Comparison of ENCODE assay signal across 9 mouse cellular contexts in the genomic region with DNA sequence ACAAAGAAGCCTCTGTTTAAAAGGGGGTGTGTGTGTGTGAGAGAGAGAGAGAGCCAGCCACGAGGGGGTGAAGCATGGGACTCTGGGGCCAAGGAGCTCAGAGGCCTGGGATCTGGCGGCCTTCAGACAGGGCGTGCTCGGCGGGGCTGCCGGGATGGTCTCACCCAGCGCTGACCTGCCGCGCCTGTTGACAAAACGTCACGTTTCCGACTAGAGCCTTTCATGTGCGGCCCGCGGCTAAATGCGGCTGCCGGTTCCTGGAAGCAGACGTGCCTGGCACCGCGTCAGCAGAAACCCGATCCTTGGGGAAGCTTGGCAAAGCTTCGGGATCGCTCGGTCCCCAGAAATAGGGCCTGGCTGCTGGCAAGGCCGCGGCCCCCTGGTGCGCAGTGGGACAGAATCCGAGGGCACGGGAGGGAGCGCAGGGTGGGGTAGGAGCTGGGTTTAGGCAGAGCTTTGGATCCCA. TPM values are rescaled to one million over a fixed set of nuclear protein-coding genes. Genes with fewer than 3 reads are reported as not detected.
DNase-seq lines count a peak whose midpoint lies in the region; ATAC-seq lines count a peak whose summit lies in the region.
"Had no signal": no experiment of that assay in that cellular context is flagged by ENCODE, and none has a peak within 500 bp of the region (broad histone marks: within the 10 kb centered on the region; RNA-seq: fewer than 3 reads in every experiment).

No protein-coding gene starts in this region.

- DNase-seq in cerebellum, adult 8-10 months: peak; percentile 94
- peak; percentile 77 for DNase-seq in forelimb bud, embryonic 11.5 days (ENCODE audit: low read depth, low spot score)
- DNase-seq in heart, postnatal 25 days (ENCODE audit: low spot score): peak; percentile 88
- DNase-seq in kidney, postnatal 4 days: peak; percentile 84 to 91
- DNase-seq in liver, embryonic 13.5 days: peak; percentile 7
- DNase-seq in naive thymus-derived CD4-positive, alpha-beta T cell, adult 2 months (ENCODE audit: low read depth): peak; percentile 47

- peak overlapping the region; percentile 33 for H3K4me3 ChIP-seq in liver, embryonic 13.5 days (replicated peaks)
- peak overlapping the region; percentile 33 for H3K4me3 ChIP-seq in stomach, embryonic 16.5 days (replicated peaks; ENCODE audit: low read length)

- H3K9ac ChIP-seq in liver, embryonic 13.5 days: peak overlapping the region; percentile 41; the same call in 1 of the 2 replicates
- peak overlapping the region; percentile 70 for H3K9ac ChIP-seq in stomach, embryonic 16.5 days (ENCODE audit: low read length)

- 6% methylated on average over 30 of the region's 30 CpGs for WGBS in liver, embryonic 13.5 days (ENCODE audit: insufficient replicate concordance)
- WGBS in stomach, embryonic 16.5 days: 2% methylated on average over 30 of the region's 30 CpGs

- H3K4me1 ChIP-seq in liver, embryonic 13.5 days (replicated peaks): peaks cover 16% of the 10 kb centered on the region
- peaks cover 31% of the 10 kb centered on the region for H3K4me1 ChIP-seq in stomach, embryonic 16.5 days (ENCODE audit: control insufficient read depth, insufficient read depth, low read length)

- no peaks in the 10 kb centered on the region for H3K9me3 ChIP-seq in liver, embryonic 13.5 days (replicated peaks)
- no peaks in the 10 kb centered on the region for H3K9me3 ChIP-seq in stomach, embryonic 16.5 days (replicated peaks; ENCODE audit: control insufficient read depth, low read length)
- H3K9me3 ChIP-seq: G1E had no signal

- intact Hi-C loops in heart, postnatal 25 days (cut with DNase I): loop anchor here (1.0 to 10.0 kb wide), 2 partner anchors 8 to 434 kb away; partner anchors contain the start of gene Bhlhe40

- no peak overlapping the region for H3K27ac ChIP-seq in liver, embryonic 13.5 days
- peak overlapping the region; percentile 87 for H3K27ac ChIP-seq in stomach, embryonic 16.5 days (ENCODE audit: low read length)

- peak; percentile 53 for ATAC-seq in CD4-positive, CD25-positive, alpha-beta regulatory T cell, adult 4 months
- peak; percentile 60 for ATAC-seq in liver, embryonic 13.5 days (ENCODE audit: low read depth)
- ATAC-seq in stomach, embryonic 16.5 days (ENCODE audit: insufficient read depth, low FRiP score): peak; percentile 95

- H3K36me3 ChIP-seq in liver, embryonic 13.5 days: peaks cover 9% of the 10 kb centered on the region
- H3K36me3 ChIP-seq in stomach, embryonic 16.5 days (ENCODE audit: control insufficient read depth, insufficient read depth, low read length): no peaks in the 10 kb centered on the region; the same call in 1 of the 2 replicates
- H3K36me3 ChIP-seq: G1E had no signal

- H3K27me3 ChIP-seq in liver, embryonic 13.5 days: peaks cover 18% of the 10 kb centered on the region
- no peaks in the 10 kb centered on the region for H3K27me3 ChIP-seq in stomach, embryonic 16.5 days (ENCODE audit: control insufficient read depth, insufficient read depth, low read length)

- peak overlapping the region; percentile 61 for H3K4me2 ChIP-seq in liver, embryonic 13.5 days
- peak overlapping the region; percentile 62 for H3K4me2 ChIP-seq in stomach, embryonic 16.5 days (ENCODE audit: low read depth, low read length)

RNA-seq across cellular contexts. Expression of gene Bhlhe40, which starts 7.9 kb away (rescaled TPM):
- 10 to 100 TPM; 49.7 to 91.7 TPM for polyA plus RNA-seq in CD4-positive, CD25-positive, alpha-beta regulatory T cell, adult 4 months (2017; shearing (Covaris generic))
- 10 to 100 TPM; 30.2 to 62.0 TPM for total RNA-seq in heart, postnatal 25 days (2021)
- 3.3 and 5.1 TPM in 2 replicates for polyA plus RNA-seq in liver, embryonic 13.5 days (2015; fragmentation: Nextera tagmentation; extraction: Ambion mirVana)
- polyA plus RNA-seq in stomach, embryonic 16.5 days (2015; fragmentation: Nextera tagmentation; extraction: Ambion mirVana): 39.6 and 47.5 TPM in 2 replicates

Comparison
In these comparisons a context has a peak if more than half of its experiments do, and no peak if none do; other contexts are left out.
1. DNase-seq: peak in every context shown above with its lines; median percentile 94 in cerebellum, adult 8-10 months; 88 in heart, postnatal 25 days; 88 in kidney, postnatal 4 days; 77 in forelimb bud, embryonic 11.5 days; 47 in naive thymus-derived CD4-positive, alpha-beta T cell, adult 2 months; 7 in liver, embryonic 13.5 days.